Mouse (Mus musculus): ENCODE results near the gene Card14.
"Not testable (repeated sequence)": the region's sequence is repeated elsewhere in the genome, so short reads cannot be mapped to it uniquely, and the experiment has no call there.

Gene Card14

DNA sequence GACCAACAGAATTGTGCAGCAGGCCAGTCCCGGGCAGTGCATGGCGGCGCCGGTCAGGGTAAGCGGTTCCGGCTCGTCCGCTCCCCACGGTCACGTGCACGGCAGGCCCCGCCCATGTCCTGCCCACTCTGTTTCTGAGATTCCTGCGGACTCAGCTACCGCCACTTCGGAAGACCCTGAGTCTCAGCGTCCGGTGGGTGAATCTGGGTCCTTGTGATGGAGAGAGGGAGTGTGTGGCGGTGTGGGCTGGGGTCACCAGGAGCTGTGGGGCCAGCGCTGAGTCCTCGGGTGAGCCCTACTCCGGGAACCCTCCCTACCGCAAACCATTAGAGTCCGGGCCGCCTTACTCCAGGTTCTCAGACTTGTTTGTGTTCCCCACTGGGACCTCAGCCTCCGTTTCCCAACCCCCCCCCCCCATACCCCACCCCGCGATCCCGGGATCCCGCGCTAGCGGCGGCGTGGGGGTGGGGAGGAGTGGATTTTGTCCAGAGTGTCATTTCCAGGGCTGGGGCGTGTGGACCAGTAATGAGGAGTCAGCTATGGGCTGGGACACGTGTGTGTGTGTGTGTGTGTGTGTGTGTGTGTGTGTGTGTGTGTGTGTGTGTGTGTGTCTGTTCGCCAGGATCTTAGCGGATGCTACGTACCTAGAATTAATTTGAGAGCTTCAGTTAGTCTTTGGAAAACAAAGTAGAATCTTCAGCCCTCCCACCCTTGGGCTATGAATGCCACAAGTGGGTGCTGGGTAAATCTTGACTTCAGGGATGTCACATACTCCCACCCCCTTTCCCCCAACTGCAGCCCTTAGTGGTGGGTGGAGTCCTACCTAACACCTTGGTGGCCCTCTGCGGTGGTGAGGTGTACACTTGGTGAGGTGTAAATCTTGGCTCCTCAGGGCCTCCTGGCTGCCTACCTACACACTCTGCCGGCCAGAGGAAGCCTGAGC, 48.1 kb downstream of the Card14 start, which contains the start of the genes Sgsh and Slc26a11:
Sgsh (minus strand) TSS at position 94 of the 943 bp plus-strand sequence.
Slc26a11 (plus strand) TSS at position 115 of the 943 bp plus-strand sequence.
- peak; percentile 79 for DNase-seq (ENCODE audit: low spot score)

DNA sequence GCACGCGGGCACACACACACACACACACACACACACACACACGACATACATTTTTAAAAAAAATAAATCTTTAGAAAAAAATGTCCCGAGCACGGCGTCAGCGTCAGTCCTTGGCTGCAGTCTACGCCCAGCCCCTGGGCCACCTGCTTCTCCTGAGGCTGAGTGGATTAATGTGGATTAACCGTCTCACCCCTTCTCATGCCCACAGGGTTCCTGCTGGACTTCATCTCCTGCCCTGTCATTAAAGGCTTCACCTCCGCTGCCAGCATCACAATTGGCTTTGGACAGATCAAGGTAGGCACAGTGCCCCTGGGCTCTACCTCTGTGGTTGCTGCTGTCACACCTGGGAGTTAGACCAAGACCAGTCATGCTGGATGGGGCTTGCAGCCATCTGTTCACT, 51.5 kb downstream of the Card14 start:
- no peak for DNase-seq (ENCODE audit: low spot score)

DNA sequence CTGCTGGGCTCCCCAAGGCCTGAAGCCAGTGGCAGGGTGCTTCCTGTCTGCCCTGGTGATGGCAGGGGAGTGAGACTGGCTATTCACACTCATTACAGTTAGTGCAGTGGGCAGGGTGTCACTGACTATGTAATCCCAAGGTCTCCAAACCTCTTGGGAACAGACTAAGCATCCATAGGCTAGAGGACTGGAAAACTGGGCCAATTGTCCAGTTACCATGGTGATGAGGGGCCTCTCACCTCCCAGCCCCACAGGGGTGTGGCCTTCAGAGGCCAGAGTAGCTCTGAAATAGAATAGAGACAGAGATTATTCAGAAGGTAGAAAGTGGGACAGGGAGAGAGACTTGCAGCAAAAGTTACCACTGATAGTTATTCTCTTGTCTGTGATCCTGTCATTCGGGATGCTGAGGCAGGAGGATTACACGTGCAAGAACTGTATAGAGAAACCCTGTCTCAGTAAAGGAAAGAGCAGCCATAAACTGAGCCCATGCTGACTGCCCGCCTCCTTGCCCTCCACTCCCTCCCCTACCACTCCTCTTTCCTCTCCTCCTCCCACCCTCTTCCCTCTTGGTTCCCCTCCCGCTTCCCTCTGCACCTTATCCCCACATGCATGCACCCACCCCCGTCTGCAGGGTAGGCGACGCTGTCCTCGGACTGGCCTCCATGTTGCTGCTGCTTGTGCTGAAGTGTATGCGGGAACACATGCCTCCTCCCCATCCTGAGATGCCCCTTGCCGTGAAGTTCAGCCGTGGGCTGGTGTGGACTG, 55.4 kb downstream of the Card14 start:
- peak; percentile 81 for DNase-seq (ENCODE audit: low spot score)

DNA sequence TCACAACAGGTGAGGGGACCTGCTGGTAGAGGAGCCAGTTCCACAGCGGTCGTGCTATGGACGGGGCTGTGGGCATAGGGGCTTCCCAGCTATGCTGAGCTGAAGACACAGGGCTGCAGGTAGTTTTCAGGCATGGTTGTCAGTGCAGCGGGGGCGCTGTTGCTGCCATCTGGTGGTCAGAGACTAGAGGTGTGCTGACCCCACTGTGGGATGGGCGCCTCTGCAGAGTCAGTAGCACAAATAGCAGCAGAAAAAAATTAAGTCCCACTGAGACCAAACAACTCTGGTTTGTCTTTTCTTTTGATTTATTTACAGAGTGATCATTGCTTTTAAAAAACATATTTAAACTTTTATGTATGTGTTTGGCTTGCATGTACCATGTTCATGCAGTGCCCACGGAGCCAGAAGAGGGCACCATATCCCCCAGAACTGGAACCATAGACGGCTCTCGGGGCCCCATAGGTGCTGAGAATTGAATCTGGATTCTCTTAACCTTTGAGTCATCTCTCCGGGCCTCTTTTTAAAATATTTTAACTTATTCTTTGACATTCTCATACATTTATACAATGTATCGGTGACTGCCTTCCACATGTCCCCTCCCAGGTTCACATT, 56.1 kb downstream of the Card14 start:
- DNase-seq (ENCODE audit: low spot score) = peak; percentile 84

DNA sequence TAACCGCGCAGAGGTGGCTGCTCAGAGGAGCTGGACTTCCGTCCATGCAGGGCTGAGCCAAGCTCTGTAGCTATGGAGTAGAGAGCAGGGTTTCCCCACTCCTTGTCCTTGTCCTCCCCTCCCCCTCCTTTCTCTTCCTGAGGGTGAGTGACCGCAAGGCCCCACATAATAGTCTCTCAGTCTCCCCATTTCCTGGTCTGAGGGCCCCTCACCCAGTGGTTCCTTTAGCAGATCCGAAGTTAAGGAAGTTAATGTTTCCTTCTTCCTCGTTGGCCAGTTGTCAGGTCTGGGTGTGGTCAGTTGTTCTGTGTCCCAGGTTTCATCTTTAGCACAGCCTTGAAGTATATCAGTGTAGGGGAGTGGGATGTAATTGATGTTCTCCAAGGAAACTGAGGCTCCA, 67.9 kb downstream of the Card14 start:
- no peak for DNase-seq (ENCODE audit: low spot score)

DNA sequence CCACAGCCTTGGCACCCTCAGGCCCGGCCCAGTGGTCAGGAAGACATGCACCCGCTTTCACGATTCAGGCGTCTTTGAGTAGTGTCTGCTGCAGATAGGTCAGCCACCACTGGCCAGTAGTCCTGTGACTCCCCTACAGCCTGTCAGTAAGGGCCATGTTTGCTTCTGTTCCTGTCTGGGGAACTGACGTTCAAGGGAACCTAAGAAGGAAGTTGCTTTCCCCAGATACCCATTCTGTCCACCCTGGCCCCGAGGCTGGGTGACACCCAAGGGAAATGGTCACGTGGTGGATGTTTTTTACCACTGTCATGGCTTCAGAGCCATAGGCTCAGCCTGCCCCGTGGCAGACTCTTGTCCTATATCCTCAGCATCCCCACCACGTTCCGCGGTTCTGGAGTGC, 69.8 kb downstream of the Card14 start:
- DNase-seq (ENCODE audit: low spot score) = no peak

DNA sequence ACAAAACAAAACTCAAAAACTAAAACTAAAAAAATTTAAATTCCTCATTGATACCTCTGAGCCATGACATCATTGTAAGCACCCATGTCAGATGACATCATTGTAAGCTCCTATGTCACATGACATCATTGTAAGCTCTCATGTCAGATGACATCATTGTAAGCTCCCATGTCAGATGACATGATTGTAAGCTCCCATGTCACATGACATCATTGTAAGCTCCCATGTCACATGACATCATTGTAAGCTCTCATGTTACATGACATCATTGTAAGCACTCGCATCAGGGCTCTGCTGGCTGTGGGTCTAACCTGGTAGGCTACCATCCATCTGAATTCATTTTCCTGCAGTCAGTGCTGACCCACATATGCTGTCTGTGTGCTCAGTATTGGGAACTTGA, 71.0 kb downstream of the Card14 start:
- peak; percentile 31 for DNase-seq (ENCODE audit: low spot score)

DNA sequence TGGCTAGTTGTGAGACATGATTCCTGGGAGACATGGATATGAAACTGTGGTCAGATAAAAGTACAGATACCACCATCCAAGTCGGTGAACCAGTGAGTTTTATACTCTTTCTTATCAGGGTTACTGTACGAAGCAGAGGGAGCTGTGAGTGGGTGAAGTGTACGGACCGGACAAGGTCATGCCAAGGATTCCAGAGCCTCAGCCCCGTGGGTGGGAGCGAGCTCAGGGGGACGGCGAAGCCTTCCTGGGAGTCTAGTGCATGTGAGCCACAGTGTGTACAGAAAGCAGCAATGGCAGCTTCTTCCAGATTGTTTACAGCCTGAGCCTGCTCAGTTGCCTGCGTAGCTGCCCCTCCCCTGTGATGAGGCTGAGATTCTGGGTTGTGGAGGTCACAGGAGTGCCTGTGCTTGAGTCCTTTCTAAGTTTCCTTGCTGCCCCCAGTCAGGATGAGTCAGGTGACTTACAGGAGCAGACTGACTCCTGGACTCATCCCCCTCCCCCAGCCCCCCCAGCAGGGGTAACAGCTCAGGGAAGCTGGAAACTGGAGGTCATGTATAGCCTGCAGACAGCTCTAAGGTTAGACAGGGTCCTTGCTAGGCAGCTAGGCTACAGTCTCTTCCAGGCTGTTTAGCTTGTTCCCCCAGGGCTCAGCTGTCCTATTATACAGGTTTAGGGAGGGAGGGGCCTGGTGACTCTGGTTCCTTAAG, 74.2 kb downstream of the Card14 start:
- DNase-seq (ENCODE audit: low spot score) = no peak

DNA sequence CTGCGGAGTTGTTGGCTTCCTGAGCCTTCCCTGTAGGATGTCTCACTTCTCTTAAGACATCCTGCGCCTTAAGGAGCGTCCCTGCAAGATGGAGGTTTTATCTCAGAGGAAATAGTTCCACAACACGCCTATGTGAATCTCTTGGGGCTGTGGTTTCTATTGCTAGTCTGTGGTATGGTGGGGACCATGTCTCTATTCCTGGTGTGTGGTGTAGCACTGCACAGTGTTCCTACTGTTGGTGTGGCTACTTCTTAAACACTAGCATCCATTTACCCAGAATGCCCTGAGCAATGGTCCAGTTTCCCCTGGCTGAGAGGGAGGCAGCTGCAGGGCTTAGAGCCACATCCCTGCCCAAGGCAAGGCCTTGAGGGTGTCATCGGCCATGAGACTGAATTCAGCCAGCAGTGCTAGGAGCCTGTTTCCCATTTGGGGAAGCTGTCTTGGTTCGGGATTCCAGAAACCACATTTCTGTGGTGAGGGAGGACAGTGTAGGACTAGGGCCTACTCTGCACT, 74.8 kb downstream of the Card14 start:
- no peak for DNase-seq (ENCODE audit: low spot score)

DNA sequence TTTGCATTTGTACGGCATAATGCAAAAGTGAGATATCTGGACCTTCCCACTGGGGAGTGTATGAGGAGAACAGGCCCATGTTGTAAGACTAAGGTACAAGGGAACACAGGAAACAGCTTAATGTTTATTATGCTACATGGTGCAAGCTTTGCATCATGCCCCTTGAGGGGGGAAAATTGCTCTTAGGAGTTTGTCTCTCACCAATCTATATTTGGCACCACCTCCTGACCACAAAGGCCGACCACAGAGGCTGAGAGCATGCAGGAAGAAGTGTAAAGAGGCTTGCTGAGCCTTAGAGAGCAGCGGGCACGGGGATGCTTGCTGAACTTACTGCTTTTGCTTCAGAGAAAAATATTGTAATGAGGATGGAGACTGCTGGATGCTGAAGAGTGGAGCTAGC, 77.3 kb downstream of the Card14 start:
- DNase-seq (ENCODE audit: low spot score) = no peak

DNA sequence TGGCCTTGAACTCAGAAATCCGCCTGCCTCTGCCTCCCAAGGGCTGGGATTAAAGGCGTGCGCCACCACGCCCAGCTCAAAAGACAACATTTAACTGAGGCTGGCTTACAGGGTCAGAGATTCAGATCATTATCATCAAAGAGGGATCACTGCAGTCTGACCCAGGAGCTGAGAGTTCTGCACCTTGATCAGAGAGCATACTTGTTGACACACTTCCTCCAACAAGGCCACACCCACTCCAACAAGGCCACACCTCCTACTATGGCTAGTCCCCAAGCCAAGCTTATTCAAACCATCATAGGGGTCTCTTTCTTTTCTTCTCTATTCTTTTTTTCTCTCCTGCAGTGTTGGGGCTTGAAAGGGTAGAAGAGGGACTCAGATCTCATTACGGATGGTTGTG, 78.7 kb downstream of the Card14 start:
- DNase-seq (ENCODE audit: low spot score) = no peak

DNA sequence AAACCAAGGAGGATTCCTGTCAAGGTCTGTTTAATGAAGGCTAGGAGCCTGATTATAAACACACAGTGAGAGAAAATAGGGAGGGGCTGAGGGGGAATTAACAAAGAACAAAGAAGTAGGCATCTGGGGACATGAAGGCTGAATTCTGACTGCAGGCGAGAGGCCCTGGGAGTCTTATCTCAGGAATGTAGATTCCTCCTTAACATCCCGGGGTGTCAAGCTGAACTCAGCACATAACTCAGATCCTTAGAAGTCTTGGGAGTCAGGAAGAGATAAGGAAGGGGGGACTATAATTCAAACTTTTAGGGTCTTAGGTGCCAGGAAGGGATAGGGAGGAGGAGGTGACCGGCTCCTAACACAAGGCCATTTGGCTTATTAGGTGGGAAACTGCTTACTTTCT, 79.7 kb downstream of the Card14 start:
- DNase-seq (ENCODE audit: low spot score) = not testable (repeated sequence)

DNA sequence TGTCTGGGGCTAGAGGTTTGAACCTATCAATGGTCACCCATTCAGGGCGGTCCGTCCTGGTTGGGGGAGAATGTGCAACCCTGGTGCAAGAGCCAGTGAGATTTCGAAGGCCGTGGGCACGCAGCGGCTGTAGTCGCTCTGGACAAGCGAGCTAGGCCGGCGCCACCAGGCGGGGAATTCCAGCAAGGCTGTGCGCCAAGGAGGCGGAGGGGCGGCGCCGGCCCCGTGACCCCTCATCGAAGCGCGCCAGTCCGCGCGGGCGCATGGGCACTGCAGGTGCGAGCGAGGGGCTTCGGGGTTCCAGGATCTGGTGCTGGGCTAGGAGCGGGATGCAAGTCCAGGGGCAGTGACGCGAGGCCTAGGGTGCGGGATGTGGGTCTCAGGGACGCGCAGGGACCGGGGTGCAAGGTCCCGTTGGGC, 82.3 kb downstream of the Card14 start:
- DNase-seq (ENCODE audit: low spot score) = peak; percentile 90

DNA sequence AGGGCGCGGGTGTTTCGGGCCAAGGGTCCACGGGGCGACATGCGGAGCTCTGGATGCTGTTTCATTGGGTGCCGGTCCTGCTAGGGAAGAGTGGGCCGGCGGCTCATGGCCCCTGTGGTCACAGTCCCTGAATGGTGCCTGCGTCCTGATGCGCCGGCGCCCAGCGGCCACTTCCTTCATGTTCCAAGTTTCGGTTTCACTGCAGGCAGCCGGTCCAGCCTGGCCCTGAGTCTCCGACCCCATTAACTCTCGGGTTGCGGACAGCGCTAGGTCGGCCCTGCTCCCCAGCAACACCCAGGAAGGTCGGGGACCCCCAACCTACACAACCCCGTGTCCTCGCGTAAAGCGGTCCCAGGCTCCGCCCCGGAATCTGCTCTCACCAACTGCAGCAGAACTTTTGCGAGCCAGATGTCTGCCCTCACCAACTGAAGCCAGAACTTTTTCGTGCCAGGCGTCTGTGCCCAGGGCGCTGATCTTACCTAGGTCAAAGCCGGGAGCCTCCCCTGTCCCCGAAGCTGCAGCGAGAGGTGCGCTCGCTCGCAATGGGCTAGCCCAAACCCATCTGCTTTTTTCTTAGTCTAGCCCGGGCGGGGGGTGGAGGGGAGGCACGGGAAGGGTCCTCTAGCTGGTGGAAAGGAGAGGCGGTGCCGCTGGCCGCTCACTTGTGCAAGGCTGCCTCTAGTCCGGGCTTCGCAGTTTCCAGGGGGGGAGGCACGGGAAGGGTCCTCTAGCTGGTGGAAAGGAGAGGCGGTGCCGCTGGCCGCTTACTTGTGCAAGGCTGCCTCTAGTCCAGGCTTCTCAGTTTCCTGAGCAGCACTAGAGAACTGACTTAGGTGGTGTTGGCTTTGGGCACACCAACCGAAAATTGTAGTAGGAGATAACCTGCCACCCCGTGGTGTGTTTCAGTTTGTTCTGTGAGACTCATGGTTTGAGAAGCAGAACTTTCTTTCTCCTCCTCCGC, 83.0 kb downstream of the Card14 start:
- DNase-seq (ENCODE audit: low spot score) = peak; percentile 64

DNA sequence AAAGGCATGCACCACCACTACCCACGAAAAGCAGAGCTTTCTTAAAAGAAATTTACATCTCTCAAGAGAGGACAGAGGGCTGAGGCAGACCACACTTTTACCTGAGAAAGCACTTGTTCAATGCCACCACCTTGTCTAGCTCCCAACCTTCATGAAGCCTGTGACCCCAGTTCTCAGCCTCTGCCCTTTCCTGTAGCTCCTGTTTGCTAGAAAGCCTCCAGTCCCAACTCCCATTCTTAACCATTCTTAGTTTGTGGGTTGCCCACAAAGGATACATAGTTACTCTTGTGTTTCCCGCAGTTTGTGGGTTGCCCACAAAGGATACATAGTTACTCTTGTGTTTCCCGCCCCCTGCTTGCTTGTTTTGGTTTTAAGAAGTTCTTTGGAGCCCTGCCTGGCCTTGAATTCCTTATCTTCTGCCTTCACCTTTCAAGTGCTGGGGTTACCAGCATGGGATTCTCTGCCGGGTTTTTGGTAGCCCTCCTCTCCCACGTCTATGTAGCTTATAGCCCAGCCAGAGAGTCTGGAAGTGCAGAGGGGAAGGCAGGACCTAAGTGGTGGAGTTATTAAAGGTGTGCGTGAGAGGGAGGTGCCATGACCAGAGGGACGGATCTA, 83.9 kb downstream of the Card14 start:
- no peak for DNase-seq (ENCODE audit: low spot score)

DNA sequence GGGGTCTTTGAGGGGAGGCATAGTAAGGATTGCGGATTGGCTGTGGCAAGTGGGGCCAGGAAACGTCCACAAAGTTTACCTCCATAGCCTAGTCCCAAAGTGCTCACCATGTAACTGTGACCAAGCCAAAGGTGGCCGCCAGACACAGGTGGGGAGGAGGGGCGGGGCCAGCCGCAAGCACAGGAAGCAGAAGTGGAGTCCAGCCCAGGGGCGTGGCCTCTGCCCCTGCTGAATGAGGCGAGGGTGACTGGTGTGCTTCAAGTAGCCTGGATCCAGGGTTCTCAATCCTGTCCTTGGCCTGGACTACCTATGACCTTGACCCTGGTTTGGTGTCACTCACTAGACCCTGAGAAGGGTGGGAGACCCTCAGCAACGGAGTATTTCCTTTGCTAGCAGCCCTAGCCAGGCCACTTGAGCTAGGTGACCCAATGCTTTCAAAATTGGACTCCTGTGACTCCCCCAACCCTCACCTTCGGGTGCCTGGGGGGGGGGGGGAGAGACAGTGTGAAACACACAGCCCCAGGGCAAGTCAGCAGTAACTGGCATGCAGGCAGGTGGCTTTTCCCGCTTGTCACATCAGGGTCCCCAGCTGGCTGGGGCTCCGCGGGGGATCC, 84.5 kb downstream of the Card14 start:
- peak; percentile 31 for DNase-seq (ENCODE audit: low spot score)

DNA sequence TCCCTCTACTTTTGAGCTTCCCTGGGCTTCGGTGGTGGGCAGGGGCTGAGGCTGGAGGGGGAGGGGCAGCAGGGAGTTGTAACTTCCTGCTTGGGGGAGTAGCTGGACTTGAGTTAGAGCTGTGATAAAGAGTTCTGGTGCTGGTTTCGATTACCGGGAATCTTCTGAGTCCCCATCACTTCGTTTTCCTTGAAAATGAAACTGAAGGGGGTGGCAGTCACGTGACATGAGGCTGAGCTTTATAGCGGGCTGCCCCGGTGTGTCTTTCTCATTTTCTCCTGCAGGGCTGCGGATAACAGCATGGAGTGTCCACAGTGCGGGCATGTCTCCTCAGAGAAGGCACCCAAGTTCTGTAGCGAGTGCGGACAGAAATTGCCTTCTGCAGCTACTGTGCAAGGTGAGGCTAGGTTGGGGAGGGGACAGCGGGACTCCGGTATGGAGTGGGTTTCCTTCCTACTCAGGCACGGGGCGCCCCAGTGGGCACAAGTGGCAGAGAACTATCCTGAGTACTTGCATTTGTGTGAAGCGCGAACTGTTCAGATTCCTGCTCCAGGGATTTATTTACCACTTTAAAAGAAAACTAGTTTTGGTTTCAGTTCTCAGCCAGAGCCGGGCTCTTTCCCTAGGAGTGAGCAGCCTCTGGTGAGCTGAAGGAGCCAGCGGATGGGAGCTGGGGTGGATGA, 85.4 kb downstream of the Card14 start, which contains the start of gene Rnf213:
Rnf213 (plus strand) TSS at position 301 of the 683 bp plus-strand sequence.
- DNase-seq (ENCODE audit: low spot score) = peak; percentile 78

DNA sequence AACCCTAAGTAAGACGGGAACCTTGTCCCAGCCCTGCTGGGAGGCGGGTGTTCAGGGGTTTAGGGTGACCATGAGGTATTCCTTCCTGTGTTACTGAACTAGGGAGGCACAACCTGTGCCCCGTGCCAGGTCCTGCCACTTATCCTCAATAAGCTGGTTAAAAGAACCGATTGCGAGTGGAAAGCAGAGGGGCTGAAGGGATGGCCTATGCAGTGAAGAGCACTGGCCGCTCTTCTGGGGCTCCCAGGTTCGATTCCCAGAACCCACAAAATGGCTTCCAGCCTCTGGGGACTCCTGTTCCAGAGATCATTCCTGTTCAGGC, 85.9 kb downstream of the Card14 start:
- no peak for DNase-seq (ENCODE audit: low spot score)

DNA sequence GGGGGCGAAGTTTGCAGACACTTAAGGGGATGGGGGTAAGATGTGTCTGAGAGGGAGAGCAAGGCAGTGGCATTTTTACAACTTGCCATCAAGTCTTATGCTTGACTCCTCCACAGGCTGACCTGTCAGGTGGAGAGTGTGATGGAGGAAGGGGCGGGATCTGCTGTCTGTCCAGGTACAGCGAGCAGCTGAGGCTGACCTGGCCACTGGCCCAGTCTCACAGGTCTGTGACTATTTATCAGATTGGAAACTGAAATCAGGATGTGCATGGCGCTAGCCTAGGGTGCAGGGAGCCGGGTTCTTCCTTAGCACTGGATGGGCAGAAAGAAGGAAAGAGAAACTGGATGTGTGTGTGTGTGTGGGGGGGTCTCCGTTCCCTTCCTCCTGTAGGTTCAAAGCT, 86.6 kb downstream of the Card14 start:
- DNase-seq (ENCODE audit: low spot score) = no peak
